Mouse (Mus musculus): ENCODE measurements around the gene Fgfr2. TPM values are rescaled to one million over a fixed set of nuclear protein-coding genes. Genes with fewer than 3 reads are reported as not detected.

Gene Fgfr2
- total RNA-seq, 1 experiment, result 37.5 TPM

GRCm38 (mm10) chr7:132681831-132682230 lies 441.3 kb downstream of the Fgfr2 start:
- TF ChIP-seq HCFC1 (IDR thresholded peaks at IDR 0.05; ENCODE audit: borderline replicate concordance, insufficient read depth, low read length) (no peak), ZNF384 (IDR thresholded peaks at IDR 0.05; ENCODE audit: low read depth, low read length) (no peak), MAFK (IDR thresholded peaks at IDR 0.05; ENCODE audit: insufficient read depth, low read depth, low read length) (no peak), CHD2 (IDR thresholded peaks at IDR 0.05; ENCODE audit: low read depth, low read length) (no peak), ZC3H11A (IDR thresholded peaks at IDR 0.05; ENCODE audit: borderline replicate concordance, low read depth, low read length) (no peak)
- Histone ChIP-seq H3K9me3 (ENCODE audit: control insufficient read depth, insufficient read depth, low read depth, low read length) (no peaks in the 10 kb centered on the region), H3K36me3 (ENCODE audit: control insufficient read depth, insufficient read depth, low read length, poor library complexity, severe bottlenecking) (no peaks in the 10 kb centered on the region), H3K9ac (ENCODE audit: insufficient read depth, low read depth, low read length, poor library complexity, severe bottlenecking) (no peak overlapping the region), H3K4me1 (ENCODE audit: control insufficient read depth in 2 of 2, insufficient read depth in 2 of 2, low read length in 2 of 2, poor library complexity in 1 of 2) (peaks cover 0 to 3% of the 10 kb centered on the region in 2 experiments; a peak in 1 of 4 replicates), H3K27ac (ENCODE audit: insufficient read depth, low read depth, low read length, poor library complexity, severe bottlenecking) (no peak overlapping the region), H3K4me3 (ENCODE audit: insufficient read depth in 1 of 2, low read depth in 1 of 2, low read length in 2 of 2, poor library complexity in 1 of 2, severe bottlenecking in 1 of 2) (no peak overlapping the region)
- DNase-seq (ENCODE audit: low read depth, low spot score), result no peak
- in situ Hi-C loops (cut with MboI; ENCODE audit: low sequenced_read_pairs in 2 of 2, unreplicated experiment in 2 of 2), result no loop called here

DNA sequence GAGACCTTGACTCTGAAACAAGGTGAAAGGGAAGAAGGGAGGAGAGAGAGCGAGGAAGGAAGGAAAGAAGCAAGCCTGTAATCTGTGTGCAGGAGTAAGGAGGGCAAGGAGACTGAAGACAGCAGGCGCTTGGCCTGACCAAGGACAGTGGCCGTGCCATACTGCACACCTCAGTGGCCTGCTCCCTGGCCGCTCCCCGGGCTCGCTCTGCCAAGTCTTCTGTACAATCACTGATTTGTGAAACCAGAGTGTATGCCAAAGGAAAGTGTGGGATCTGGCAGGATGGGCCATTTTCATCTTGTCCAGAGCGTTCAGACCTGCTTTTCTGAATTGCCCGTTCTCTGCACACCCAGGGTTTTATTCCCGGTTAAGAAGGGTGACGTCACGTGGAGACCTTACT lies 441.9 kb downstream of the Fgfr2 start:
- no peak overlapping the region for H3K9ac ChIP-seq (ENCODE audit: insufficient read depth, low read depth, low read length, poor library complexity, severe bottlenecking)
- TF ChIP-seq CHD2 (IDR thresholded peaks at IDR 0.05; ENCODE audit: low read depth, low read length) (no peak), MAFK (IDR thresholded peaks at IDR 0.05; ENCODE audit: insufficient read depth, low read depth, low read length) (no peak), ZNF384 (IDR thresholded peaks at IDR 0.05; ENCODE audit: low read depth, low read length) (no peak), HCFC1 (IDR thresholded peaks at IDR 0.05; ENCODE audit: borderline replicate concordance, insufficient read depth, low read length) (no peak), ZC3H11A (IDR thresholded peaks at IDR 0.05; ENCODE audit: borderline replicate concordance, low read depth, low read length) (no peak)
- DNase-seq (ENCODE audit: low read depth, low spot score), result no peak
- in situ Hi-C loops (cut with MboI; ENCODE audit: low sequenced_read_pairs in 2 of 2, unreplicated experiment in 2 of 2), result no loop called here
- H3K4me3 ChIP-seq (ENCODE audit: insufficient read depth in 1 of 2, low read depth in 1 of 2, low read length in 2 of 2, poor library complexity in 1 of 2, severe bottlenecking in 1 of 2), result no peak overlapping the region
- no peaks in the 10 kb centered on the region for H3K9me3 ChIP-seq (ENCODE audit: control insufficient read depth, insufficient read depth, low read depth, low read length)
- peaks cover 0 to 3% of the 10 kb centered on the region in 2 experiments; a peak in 1 of 4 replicates for H3K4me1 ChIP-seq (ENCODE audit: control insufficient read depth in 2 of 2, insufficient read depth in 2 of 2, low read length in 2 of 2, poor library complexity in 1 of 2)
- H3K27ac ChIP-seq (ENCODE audit: insufficient read depth, low read depth, low read length, poor library complexity, severe bottlenecking), result no peak overlapping the region
- H3K36me3 ChIP-seq (ENCODE audit: control insufficient read depth, insufficient read depth, low read length, poor library complexity, severe bottlenecking), result no peaks in the 10 kb centered on the region

DNA sequence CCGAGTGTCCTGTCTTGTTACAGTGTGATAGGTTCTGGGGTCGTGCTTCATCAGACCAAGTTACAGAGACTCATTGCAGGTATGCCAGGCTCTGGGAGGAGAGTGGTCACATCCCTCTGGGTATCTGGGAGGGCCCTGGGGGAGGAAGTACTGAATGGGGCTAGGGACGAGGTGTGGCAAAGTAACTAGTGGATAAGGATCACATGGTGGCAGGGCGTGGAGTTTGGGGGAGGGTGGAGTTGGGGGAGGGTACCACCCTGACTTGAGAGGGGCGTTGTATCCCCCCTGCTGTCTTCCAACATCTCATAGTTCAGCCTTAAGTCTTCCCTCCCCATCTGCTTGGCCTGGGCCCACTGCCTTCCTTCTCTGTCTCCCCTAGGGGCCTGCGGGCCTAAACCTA lies 443.6 kb downstream of the Fgfr2 start:
- in situ Hi-C loops (cut with MboI; ENCODE audit: low sequenced_read_pairs in 2 of 2, unreplicated experiment in 2 of 2), result no loop called here
- no peak for DNase-seq (ENCODE audit: low read depth, low spot score)
- H3K9ac ChIP-seq (ENCODE audit: insufficient read depth, low read depth, low read length, poor library complexity, severe bottlenecking), result no peak overlapping the region
- no peak overlapping the region for H3K4me3 ChIP-seq (ENCODE audit: insufficient read depth in 1 of 2, low read depth in 1 of 2, low read length in 2 of 2, poor library complexity in 1 of 2, severe bottlenecking in 1 of 2)
- peaks cover 0 to 4% of the 10 kb centered on the region in 2 experiments; a peak in 1 of 4 replicates for H3K4me1 ChIP-seq (ENCODE audit: control insufficient read depth in 2 of 2, insufficient read depth in 2 of 2, low read length in 2 of 2, poor library complexity in 1 of 2)
- no peaks in the 10 kb centered on the region for H3K36me3 ChIP-seq (ENCODE audit: control insufficient read depth, insufficient read depth, low read length, poor library complexity, severe bottlenecking)
- TF ChIP-seq MAFK (IDR thresholded peaks at IDR 0.05; ENCODE audit: insufficient read depth, low read depth, low read length), result no peak
- no peak for TF ChIP-seq ZNF384 (IDR thresholded peaks at IDR 0.05; ENCODE audit: low read depth, low read length)
- no peak for TF ChIP-seq CHD2 (IDR thresholded peaks at IDR 0.05; ENCODE audit: low read depth, low read length)
- no peak for TF ChIP-seq HCFC1 (IDR thresholded peaks at IDR 0.05; ENCODE audit: borderline replicate concordance, insufficient read depth, low read length)
- no peak for TF ChIP-seq ZC3H11A (IDR thresholded peaks at IDR 0.05; ENCODE audit: borderline replicate concordance, low read depth, low read length)
- H3K27ac ChIP-seq (ENCODE audit: insufficient read depth, low read depth, low read length, poor library complexity, severe bottlenecking), result no peak overlapping the region
- no peaks in the 10 kb centered on the region for H3K9me3 ChIP-seq (ENCODE audit: control insufficient read depth, insufficient read depth, low read depth, low read length)

GRCm38 (mm10) chr7:132679117-132679516 lies 444.0 kb downstream of the Fgfr2 start:
- DNase-seq (ENCODE audit: low read depth, low spot score), result no peak
- no peak overlapping the region for H3K27ac ChIP-seq (ENCODE audit: insufficient read depth, low read depth, low read length, poor library complexity, severe bottlenecking)
- peaks cover 1 to 8% of the 10 kb centered on the region in 2 experiments; a peak in 1 of 4 replicates for H3K4me1 ChIP-seq (ENCODE audit: control insufficient read depth in 2 of 2, insufficient read depth in 2 of 2, low read length in 2 of 2, poor library complexity in 1 of 2)
- in situ Hi-C loops (cut with MboI; ENCODE audit: low sequenced_read_pairs in 2 of 2, unreplicated experiment in 2 of 2), result no loop called here
- H3K4me3 ChIP-seq (ENCODE audit: insufficient read depth in 1 of 2, low read depth in 1 of 2, low read length in 2 of 2, poor library complexity in 1 of 2, severe bottlenecking in 1 of 2), result no peak overlapping the region
- no peak overlapping the region for H3K9ac ChIP-seq (ENCODE audit: insufficient read depth, low read depth, low read length, poor library complexity, severe bottlenecking)
- TF ChIP-seq ZC3H11A (IDR thresholded peaks at IDR 0.05; ENCODE audit: borderline replicate concordance, low read depth, low read length) (no peak), HCFC1 (IDR thresholded peaks at IDR 0.05; ENCODE audit: borderline replicate concordance, insufficient read depth, low read length) (no peak), ZNF384 (IDR thresholded peaks at IDR 0.05; ENCODE audit: low read depth, low read length) (no peak), CHD2 (IDR thresholded peaks at IDR 0.05; ENCODE audit: low read depth, low read length) (no peak), MAFK (IDR thresholded peaks at IDR 0.05; ENCODE audit: insufficient read depth, low read depth, low read length) (no peak)
- H3K36me3 ChIP-seq (ENCODE audit: control insufficient read depth, insufficient read depth, low read length, poor library complexity, severe bottlenecking), result no peaks in the 10 kb centered on the region
- H3K9me3 ChIP-seq (ENCODE audit: control insufficient read depth, insufficient read depth, low read depth, low read length), result no peaks in the 10 kb centered on the region

GRCm38 (mm10) chr7:132675922-132676321 lies 447.2 kb downstream of the Fgfr2 start:
- Histone ChIP-seq H3K27ac (ENCODE audit: insufficient read depth, low read depth, low read length, poor library complexity, severe bottlenecking) (no peak overlapping the region), H3K9me3 (ENCODE audit: control insufficient read depth, insufficient read depth, low read depth, low read length) (no peaks in the 10 kb centered on the region), H3K4me1 (ENCODE audit: control insufficient read depth in 2 of 2, insufficient read depth in 2 of 2, low read length in 2 of 2, poor library complexity in 1 of 2) (peaks cover 1 to 16% of the 10 kb centered on the region in 2 experiments; a peak in 1 of 4 replicates), H3K9ac (ENCODE audit: insufficient read depth, low read depth, low read length, poor library complexity, severe bottlenecking) (no peak overlapping the region), H3K4me3 (ENCODE audit: insufficient read depth in 1 of 2, low read depth in 1 of 2, low read length in 2 of 2, poor library complexity in 1 of 2, severe bottlenecking in 1 of 2) (no peak overlapping the region), H3K36me3 (ENCODE audit: control insufficient read depth, insufficient read depth, low read length, poor library complexity, severe bottlenecking) (no peaks in the 10 kb centered on the region)
- no peak for DNase-seq (ENCODE audit: low read depth, low spot score)
- in situ Hi-C loops (cut with MboI; ENCODE audit: low sequenced_read_pairs in 2 of 2, unreplicated experiment in 2 of 2), result no loop called here
- TF ChIP-seq MAFK (IDR thresholded peaks at IDR 0.05; ENCODE audit: insufficient read depth, low read depth, low read length), result no peak
- TF ChIP-seq ZNF384 (IDR thresholded peaks at IDR 0.05; ENCODE audit: low read depth, low read length), result no peak
- no peak for TF ChIP-seq HCFC1 (IDR thresholded peaks at IDR 0.05; ENCODE audit: borderline replicate concordance, insufficient read depth, low read length)
- TF ChIP-seq CHD2 (IDR thresholded peaks at IDR 0.05; ENCODE audit: low read depth, low read length), result no peak
